9 mouse cellular contexts compared by ENCODE assay signal in genomic region chr8:13594884-13595323, GRCm38 (mm10). TPM values are rescaled to one million over a fixed set of nuclear protein-coding genes. Genes with fewer than 3 reads are reported as not detected.
DNase-seq lines count a peak whose midpoint lies in the region; ATAC-seq and TF ChIP-seq lines count a peak whose summit lies in the region.
"Had no signal": no experiment of that assay in that cellular context is flagged by ENCODE, and none has a peak within 500 bp of the region (broad histone marks: within the 10 kb centered on the region; RNA-seq: fewer than 3 reads in every experiment).

No protein-coding gene starts in this region.

- H3K27me3 ChIP-seq in heart, embryonic 11.5 days (ENCODE audit: control insufficient read depth, insufficient read depth, low read length), result no peaks in the 10 kb centered on the region
- H3K27me3 ChIP-seq in E14TG2a.4 (ENCODE audit: insufficient read depth, low read length), result no peaks in the 10 kb centered on the region
- H3K27me3 ChIP-seq in liver, adult 2 months (ENCODE audit: control insufficient read depth, insufficient read depth, low read length), result no peaks in the 10 kb centered on the region
- no peaks in the 10 kb centered on the region for H3K27me3 ChIP-seq in hindbrain, embryonic 11.5 days (ENCODE audit: control insufficient read depth, insufficient read depth, low read length)

- TF ChIP-seq POLR2A in liver, adult 2 months (IDR thresholded peaks at IDR 0.05; ENCODE audit: extremely low read depth, insufficient read depth, low read length), result no peak

- WGBS in heart, embryonic 11.5 days (ENCODE audit: insufficient replicate concordance), result 71% methylated on average over 11 of the region's 11 CpGs
- 81% methylated on average over 11 of the region's 11 CpGs for WGBS in liver, adult 2 months
- 88% methylated on average over 11 of the region's 11 CpGs for WGBS in hindbrain, embryonic 11.5 days

- ATAC-seq in heart, embryonic 11.5 days (replicated peaks; ENCODE audit: insufficient number of reproducible peaks, low FRiP score, low TSS enrichment), result no peak
- ATAC-seq in hindbrain, embryonic 11.5 days (ENCODE audit: low FRiP score), result no peak

- H3K9me3 ChIP-seq in heart, embryonic 11.5 days (replicated peaks; ENCODE audit: control insufficient read depth, low read length), result no peaks in the 10 kb centered on the region
- H3K9me3 ChIP-seq in E14TG2a.4 (ENCODE audit: low read length), result no peaks in the 10 kb centered on the region
- H3K9me3 ChIP-seq in hindbrain, embryonic 11.5 days (ENCODE audit: control insufficient read depth, low read length), result no peaks in the 10 kb centered on the region

- H3K79me2 ChIP-seq in liver, adult 2 months (ENCODE audit: control insufficient read depth, insufficient read depth, low read length), result no peaks in the 10 kb centered on the region

- TF ChIP-seq CTCF in E14TG2a.4 (conservative IDR thresholded peaks at IDR 0.05; ENCODE audit: low read length), result no peak
- TF ChIP-seq CTCF in liver, adult 2 months (IDR thresholded peaks at IDR 0.05; ENCODE audit: low read depth, low read length), result no peak

- H3K4me3 ChIP-seq in heart, embryonic 11.5 days (ENCODE audit: low read depth, low read length), result no peak overlapping the region
- 0 out of 2 replicates have a peak overlapping the region, but pooled peaks have one; percentile 26 for H3K4me3 ChIP-seq in E14TG2a.4 (replicated peaks; ENCODE audit: low read length)
- H3K4me3 ChIP-seq in liver, adult 2 months (ENCODE audit: insufficient read depth, low read depth, low read length), result no peak overlapping the region
- no peak overlapping the region for H3K4me3 ChIP-seq in hindbrain, embryonic 11.5 days (ENCODE audit: low read depth, low read length)

- peak; percentile 99 for DNase-seq in heart, adult 11 months
- DNase-seq in cerebellum, postnatal 14 days, result peak; percentile 71 to 78
- DNase-seq in liver, adult 2 months (ENCODE audit: extremely low read depth, low read depth, low spot score), result peak; percentile 37
- DNase-seq in skeletal muscle tissue, adult 2 months (ENCODE audit: low read depth, low spot score), result peak; percentile 72
- no peak for DNase-seq in right cerebral cortex, adult 2 months (ENCODE audit: low spot score in 2 of 2)
- no peak for DNase-seq in hindbrain, embryonic 11.5 days (ENCODE audit: low spot score)

- no peak overlapping the region for H3K9ac ChIP-seq in heart, embryonic 11.5 days (ENCODE audit: low read depth, low read length)
- H3K9ac ChIP-seq in liver, adult 2 months (ENCODE audit: low read depth, low read length), result no peak overlapping the region
- H3K9ac ChIP-seq in hindbrain, embryonic 11.5 days (ENCODE audit: low read depth, low read length), result no peak overlapping the region

- no peaks in the 10 kb centered on the region; the same call in none of the 2 replicates for H3K4me1 ChIP-seq in heart, embryonic 11.5 days (ENCODE audit: control insufficient read depth, insufficient read depth, low read length)
- H3K4me1 ChIP-seq in E14TG2a.4 (replicated peaks; ENCODE audit: low read depth, low read length), result peaks cover 22% of the 10 kb centered on the region
- H3K4me1 ChIP-seq in liver, adult 2 months (ENCODE audit: control insufficient read depth, insufficient read depth, low read length), result no peaks in the 10 kb centered on the region
- no peaks in the 10 kb centered on the region for H3K4me1 ChIP-seq in hindbrain, embryonic 11.5 days (replicated peaks; ENCODE audit: control insufficient read depth, insufficient read depth, low read length)

- no peak overlapping the region for H3K27ac ChIP-seq in heart, embryonic 11.5 days (ENCODE audit: low read depth, low read length)
- no peak overlapping the region for H3K27ac ChIP-seq in liver, adult 2 months (replicated peaks; ENCODE audit: insufficient read depth, low read depth, low read length)
- H3K27ac ChIP-seq in hindbrain, embryonic 11.5 days (ENCODE audit: low read depth, low read length), result no peak overlapping the region
- H3K27ac ChIP-seq: kidney, postnatal 0 days had no signal

- no peak overlapping the region for H3K4me2 ChIP-seq in heart, embryonic 11.5 days
- H3K4me2 ChIP-seq in hindbrain, embryonic 11.5 days (replicated peaks; ENCODE audit: low read depth, low read length), result no peak overlapping the region

- H3K36me3 ChIP-seq in heart, embryonic 11.5 days (ENCODE audit: control insufficient read depth, insufficient read depth, low read length), result peaks cover 10% of the 10 kb centered on the region; the same call in 1 of the 2 replicates
- no peaks in the 10 kb centered on the region for H3K36me3 ChIP-seq in E14TG2a.4 (ENCODE audit: insufficient read depth, low read length)
- H3K36me3 ChIP-seq in liver, adult 2 months (ENCODE audit: control insufficient read depth, insufficient read depth, low read length), result no peaks in the 10 kb centered on the region
- 0 out of 2 replicates have a peak, but pooled peaks cover 2% of the 10 kb centered on the region for H3K36me3 ChIP-seq in hindbrain, embryonic 11.5 days (ENCODE audit: control insufficient read depth, insufficient read depth, low read length)

RNA-seq across cellular contexts. Expression of gene 1700029H14Rik, which starts 32.6 kb away (rescaled TPM):
- polyA plus RNA-seq in heart, embryonic 11.5 days (2014; fragmentation: Nextera tagmentation; extraction: Ambion mirVana), result not detected in 2 replicates
- not detected in 2 replicates for total RNA-seq in liver, adult 2 months (2014; rRNA removed)
- not detected in 2 replicates for polyA plus RNA-seq in liver, adult 2 months (2012; rRNA removed)
- not detected in 2 replicates for polyA plus RNA-seq in hindbrain, embryonic 11.5 days (2014; fragmentation: Nextera tagmentation; extraction: Ambion mirVana)
- polyA plus RNA-seq: kidney, postnatal 0 days had no signal

Comparison
In these comparisons a context has a peak if more than half of its experiments do, and no peak if none do; other contexts are left out.
1. DNase-seq: peak in heart, adult 11 months (single experiment), cerebellum, postnatal 14 days (2 of 2), liver, adult 2 months (single experiment) and skeletal muscle tissue, adult 2 months (single experiment); none in right cerebral cortex, adult 2 months (0 of 2) and hindbrain, embryonic 11.5 days (single experiment).